In the genomic region with DNA sequence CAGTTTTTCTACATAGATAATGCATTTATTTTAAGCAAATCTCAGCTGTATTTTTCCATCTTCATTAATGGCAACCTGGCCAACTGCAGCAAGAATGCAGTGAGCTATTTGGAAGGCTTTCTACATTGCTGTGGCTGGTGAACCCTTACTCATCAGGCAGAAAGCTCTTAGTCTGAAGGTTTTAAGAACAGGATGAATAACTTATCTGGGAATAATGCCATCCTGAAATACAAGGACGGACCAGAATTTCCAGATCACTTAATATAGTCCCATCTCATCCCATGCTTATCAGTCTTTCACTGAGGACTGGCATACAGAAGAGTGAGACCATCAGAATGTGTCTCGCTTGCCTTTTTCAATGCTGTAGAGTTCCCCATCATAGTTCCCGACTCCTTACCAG, we compare ENCODE assay signal across 23 mouse cellular contexts. TPM values are rescaled to one million over a fixed set of nuclear protein-coding genes. Genes with fewer than 3 reads are reported as not detected.
DNase-seq lines count a peak whose midpoint lies in the region; TF ChIP-seq lines count a peak whose summit lies in the region.
"Had no signal": no experiment of that assay in that cellular context is flagged by ENCODE, and none has a peak within 500 bp of the region (broad histone marks: within the 10 kb centered on the region; RNA-seq: fewer than 3 reads in every experiment).

No protein-coding gene starts in this region.

- no peaks in the 10 kb centered on the region for H3K9me3 ChIP-seq in midbrain, embryonic 10.5 days (replicated peaks)
- H3K9me3 ChIP-seq: embryonic facial prominence, embryonic 13.5 days; embryonic facial prominence, embryonic 15.5 days; forebrain, embryonic 10.5 days; forebrain, embryonic 12.5 days; G1E had no signal

- no peak for TF ChIP-seq CTCF in thymus, adult 2 months (IDR thresholded peaks at IDR 0.05; ENCODE audit: borderline replicate concordance, control insufficient read depth, extremely low read depth, insufficient read depth, low read length, poor library complexity)

- no peak for TF ChIP-seq POLR2A in thymus, adult 2 months (IDR thresholded peaks at IDR 0.05; ENCODE audit: control insufficient read depth, extremely low read depth, insufficient read depth, low read length, poor library complexity)

- H3K27ac ChIP-seq in midbrain, embryonic 10.5 days (replicated peaks), result no peak overlapping the region
- H3K27ac ChIP-seq in thymus, adult 2 months (ENCODE audit: control insufficient read depth, insufficient read depth, low read length), result no peak overlapping the region
- H3K27ac ChIP-seq: embryonic facial prominence, embryonic 13.5 days; embryonic facial prominence, embryonic 15.5 days; forebrain, embryonic 10.5 days; forebrain, embryonic 12.5 days had no signal

- WGBS in midbrain, embryonic 10.5 days, result 89% methylated on average over 3 of the region's 3 CpGs
- 94% methylated on average over 3 of the region's 3 CpGs for WGBS in thymus, adult 2 months

- H3K4me1 ChIP-seq in midbrain, embryonic 10.5 days, result peaks cover 9% of the 10 kb centered on the region
- no peaks in the 10 kb centered on the region for H3K4me1 ChIP-seq in thymus, adult 2 months (replicated peaks; ENCODE audit: control insufficient read depth, insufficient read depth, low read length)
- H3K4me1 ChIP-seq: embryonic facial prominence, embryonic 13.5 days; embryonic facial prominence, embryonic 15.5 days; forebrain, embryonic 12.5 days had no signal

- H3K4me3 ChIP-seq in midbrain, embryonic 10.5 days, result no peak overlapping the region
- H3K4me3 ChIP-seq in thymus, adult 2 months (ENCODE audit: control insufficient read depth, insufficient read depth, low read length), result no peak overlapping the region
- H3K4me3 ChIP-seq: embryonic facial prominence, embryonic 13.5 days; embryonic facial prominence, embryonic 15.5 days; forebrain, embryonic 10.5 days; forebrain, embryonic 12.5 days had no signal

- peak; percentile 2 to 3 for DNase-seq in adrenal gland, postnatal 36 days
- no peak for DNase-seq in adrenal gland, adult 8-10 months
- peak; percentile 60 for DNase-seq in 3T3-L1 (ENCODE audit: low read depth, low spot score)
- peak; percentile 69 for DNase-seq in Muller cell, postnatal 12 days (ENCODE audit: inconsistent ontology term)
- peak; percentile 44 for DNase-seq in fibroblast of lung, adult 2 months (ENCODE audit: low read depth)
- DNase-seq in midbrain, embryonic 10.5 days (ENCODE audit: low spot score), result no peak
- no peak for DNase-seq in thymus, adult 2 months
- DNase-seq: adrenal gland, postnatal 10 days; B cell, adult 2 months; cerebellum, adult 11 months; cerebellum, adult 18-20 months; cerebellum, adult 8-10 months; cerebellum, adult 9-11 months; cerebellum, postnatal 14 days; cerebellum, postnatal 36 days; embryo, embryonic 11 days had no signal

- no peaks in the 10 kb centered on the region for H3K27me3 ChIP-seq in midbrain, embryonic 10.5 days (ENCODE audit: low read depth, poor library complexity, severe bottlenecking)
- H3K27me3 ChIP-seq in thymus, adult 2 months (ENCODE audit: control insufficient read depth, insufficient read depth, low read length), result no peaks in the 10 kb centered on the region
- H3K27me3 ChIP-seq: CH12.LX; embryonic facial prominence, embryonic 13.5 days; embryonic facial prominence, embryonic 15.5 days; forebrain, embryonic 12.5 days had no signal

- no peaks in the 10 kb centered on the region for H3K36me3 ChIP-seq in midbrain, embryonic 10.5 days
- no peaks in the 10 kb centered on the region for H3K36me3 ChIP-seq in thymus, adult 2 months (ENCODE audit: control insufficient read depth, insufficient read depth, low read length)
- H3K36me3 ChIP-seq: embryonic facial prominence, embryonic 13.5 days; embryonic facial prominence, embryonic 15.5 days; forebrain, embryonic 10.5 days; forebrain, embryonic 12.5 days; G1E had no signal

RNA-seq across cellular contexts. Expression of a gene that starts 24.3 kb away (rescaled TPM):
- 10 to 100 TPM; 17.7 to 34.1 TPM for total RNA-seq in adrenal gland, postnatal 36 days (2021)
- total RNA-seq in adrenal gland, adult 8-10 months (2022), result 10 to 100 TPM; 23.9 to 44.2 (median 34.4) TPM
- 76.0 and 147 TPM in 2 replicates for polyA plus RNA-seq in midbrain, embryonic 10.5 days (2016; fragmentation: Nextera tagmentation; extraction: Ambion mirVana)
- 3.3 and 4.6 TPM in 2 replicates for polyA plus RNA-seq in thymus, adult 2 months (2012; rRNA removed)
- total RNA-seq: common myeloid progenitor, adult 5-6 weeks had no signal
- polyA plus RNA-seq: G1E had no signal

Comparison
In these comparisons a context has a peak if more than half of its experiments do, and no peak if none do; other contexts are left out.
1. DNase-seq: peak in adrenal gland, postnatal 36 days (2 of 2), 3T3-L1 (single experiment), Muller cell, postnatal 12 days (single experiment) and fibroblast of lung, adult 2 months (single experiment); none in adrenal gland, adult 8-10 months (single experiment), midbrain, embryonic 10.5 days (single experiment) and thymus, adult 2 months (single experiment).